Mouse (Mus musculus) C2C12 (cell line): ENCODE measurements around the gene Scrt2.

ENCODE experiments used
- CEBPB ChIP-seq: IDR thresholded peaks from one replicate; pipeline ENCODE4 v1.6.1; 2011; ENCODE audit warnings: low read depth, mild to moderate bottlenecking, control low read depth, moderate library complexity
- CTCF ChIP-seq: IDR thresholded peaks from one replicate; pipeline ENCODE4 v1.5.1; 2011; ENCODE audit not compliant: control insufficient read depth, insufficient read depth, insufficient read length
- FOSL1 ChIP-seq: IDR thresholded peaks from one replicate; pipeline ENCODE4 v1.8.0; 2011; ENCODE audit warnings: mild to moderate bottlenecking, low read length; ENCODE audit not compliant: poor library complexity, insufficient read depth, severe bottlenecking
- MAX ChIP-seq: IDR thresholded peaks from one replicate; pipeline ENCODE4 v1.6.1; 2011; ENCODE audit warnings: mild to moderate bottlenecking, control low read depth
- MYOD1 ChIP-seq: IDR thresholded peaks from one replicate; pipeline ENCODE4 v1.6.1; 2011; ENCODE audit warnings: low read depth; ENCODE audit not compliant: control insufficient read depth, insufficient read length
- MYOG ChIP-seq: IDR thresholded peaks from one replicate; pipeline ENCODE4 v1.6.1; 2011; ENCODE audit not compliant: control insufficient read depth, insufficient read length; ENCODE audit errors: extremely low read depth
- USF1 ChIP-seq: IDR thresholded peaks from one replicate; pipeline ENCODE4 v1.6.1; 2011; ENCODE audit warnings: low read depth, mild to moderate bottlenecking, control low read depth, moderate library complexity

DNA sequence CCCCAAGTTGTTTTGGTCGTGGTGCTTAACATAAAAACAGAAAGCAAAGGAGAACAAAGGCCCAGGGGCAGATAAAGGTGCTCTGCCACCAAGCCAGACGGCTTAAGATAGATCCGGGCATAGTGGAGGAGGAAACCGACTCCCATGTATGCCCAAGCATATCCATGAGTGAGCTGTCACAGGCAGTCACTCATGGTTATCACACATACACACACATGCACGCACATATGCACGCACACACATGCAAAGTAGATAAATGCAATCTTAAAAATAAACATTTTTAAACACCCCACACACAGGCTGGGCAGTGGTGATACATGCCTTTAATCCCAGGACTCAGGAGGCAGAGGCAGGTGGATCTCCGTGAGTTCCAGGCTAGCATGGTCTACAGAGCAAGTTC lies 36.4 kb downstream of the Scrt2 start:
- TF ChIP-seq CEBPB (no peak), CTCF (no peak), USF1 (no peak), MAX (no peak), MYOD1 (no peak), MYOG (no peak), FOSL1 (no peak)
